Mouse (Mus musculus): ENCODE measurements around the gene Dcaf12.

The Dcaf12 gene

GRCm38 (mm10) chr4:41310567-41311563 is 3.8 kb downstream of the Dcaf12 start:
- DNase-seq (ENCODE audit: low spot score), result no peak

DNA sequence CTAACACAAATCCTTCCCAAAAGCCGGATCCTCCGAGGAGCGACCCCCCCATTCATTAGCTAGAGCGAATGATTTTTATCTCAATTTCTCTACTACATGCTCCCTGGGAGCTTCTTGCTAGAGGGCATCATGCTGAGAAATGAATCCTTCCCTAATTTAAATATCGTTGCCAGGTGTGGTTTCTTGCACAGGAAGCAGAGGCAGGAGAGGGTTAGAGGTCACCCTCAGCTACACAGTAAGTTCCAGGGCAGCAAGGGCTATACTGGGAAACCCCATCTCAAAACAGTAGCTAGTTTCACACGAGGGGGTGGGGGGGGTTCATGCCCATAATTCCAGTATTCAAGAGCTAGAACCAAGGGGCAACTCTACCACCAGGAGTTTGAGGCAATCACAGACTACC is 7.3 kb downstream of the Dcaf12 start:
- DNase-seq (ENCODE audit: low spot score), result no peak

GRCm38 (mm10) chr4:41304302-41304701 is 10.4 kb downstream of the Dcaf12 start:
- DNase-seq (ENCODE audit: low spot score), result no peak

DNA sequence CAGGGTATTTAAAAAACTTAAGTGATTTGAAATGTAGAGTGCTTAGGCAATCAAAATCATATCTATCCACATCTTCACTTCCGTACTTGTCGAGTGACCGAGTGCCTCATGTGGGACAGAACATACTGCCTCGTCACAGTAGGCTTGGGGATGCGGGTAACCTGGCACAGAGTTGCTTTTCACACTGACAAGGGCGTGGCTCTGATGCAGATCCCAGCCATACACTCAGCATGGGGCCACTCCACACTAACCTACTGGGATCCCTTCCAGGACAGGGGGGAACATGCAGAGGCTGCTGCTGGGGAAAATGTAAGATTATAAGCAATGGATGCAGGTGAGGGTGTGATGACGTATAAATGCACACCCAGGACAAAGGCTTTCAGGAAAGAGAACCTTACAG is 11.0 kb downstream of the Dcaf12 start:
- DNase-seq (ENCODE audit: low spot score), result no peak

- DNase-seq (ENCODE audit: low spot score), result no peak
Observed at GRCm38 (mm10) chr4:41298976-41299375, 15.7 kb downstream of the Dcaf12 start.

- DNase-seq (ENCODE audit: low spot score), result no peak
Observed at GRCm38 (mm10) chr4:41295960-41296359, 18.7 kb downstream of the Dcaf12 start.

DNA sequence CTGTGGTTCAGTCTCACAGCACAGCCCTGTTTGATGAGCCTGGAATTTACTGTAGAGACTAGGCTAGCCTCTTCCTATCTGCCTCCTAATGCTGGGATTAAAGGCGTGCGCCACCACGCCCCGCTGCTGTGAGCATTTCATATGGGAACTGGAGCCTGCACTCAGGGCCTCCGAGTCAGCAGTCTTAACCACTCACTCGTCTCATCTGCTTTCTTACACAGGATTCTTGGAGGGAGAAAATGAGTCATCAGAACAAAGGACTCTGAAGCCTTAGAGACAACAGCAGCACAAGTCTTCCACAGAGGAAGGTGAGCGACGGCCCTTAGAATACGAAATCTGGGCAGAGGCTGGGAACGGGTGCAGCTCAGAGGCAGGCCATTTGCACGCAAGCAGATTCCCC is 19.2 kb downstream of the Dcaf12 start:
- no peak for DNase-seq (ENCODE audit: low spot score)

- no peak for DNase-seq (ENCODE audit: low spot score)
Observed at GRCm38 (mm10) chr4:41293907-41294306, 20.8 kb downstream of the Dcaf12 start.

DNA sequence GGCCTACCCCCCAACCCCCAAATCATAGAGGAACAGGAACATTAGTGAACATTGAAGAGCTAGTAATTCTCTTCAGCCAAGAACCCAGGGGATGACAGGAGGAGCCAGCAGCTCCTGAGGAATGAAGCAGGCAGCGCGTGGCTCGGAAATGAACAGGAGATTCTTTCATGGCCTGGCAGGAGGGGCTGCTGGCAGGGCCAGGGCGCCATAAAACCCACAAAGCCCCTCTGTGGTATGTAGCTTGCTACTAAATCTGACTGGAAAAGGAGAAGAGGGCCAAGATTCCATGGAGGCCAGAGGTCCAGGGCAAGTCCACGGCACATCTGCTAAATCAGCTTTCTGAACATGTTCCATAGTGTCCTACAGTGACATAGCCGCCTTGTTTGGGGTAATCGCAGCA is 24.9 kb downstream of the Dcaf12 start:
- DNase-seq (ENCODE audit: low spot score), result no peak

GRCm38 (mm10) chr4:41286420-41286819 is 28.3 kb downstream of the Dcaf12 start:
- DNase-seq (ENCODE audit: low spot score), result no peak

DNA sequence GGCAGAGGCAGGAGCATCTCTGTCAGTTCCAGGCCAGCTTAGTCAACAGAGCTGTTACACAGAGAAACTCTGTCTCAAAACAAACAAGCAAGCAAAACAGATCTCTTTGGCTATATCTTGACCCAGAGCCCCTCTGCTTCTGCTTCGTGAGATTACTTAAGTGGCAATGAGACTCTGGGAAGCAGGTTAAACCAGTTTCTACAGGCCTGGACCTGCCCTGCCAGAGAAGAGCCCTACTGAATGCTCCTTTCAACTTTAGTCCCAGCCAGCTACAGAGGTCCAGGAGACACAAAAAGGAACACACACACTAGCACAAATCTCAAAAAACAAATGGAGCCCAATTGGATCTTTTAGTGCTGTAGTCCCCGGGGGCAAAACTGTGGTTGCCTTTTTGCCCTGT is 30.6 kb downstream of the Dcaf12 start:
- DNase-seq (ENCODE audit: low spot score), result no peak

GRCm38 (mm10) chr4:41275927-41276326 is 38.8 kb downstream of the Dcaf12 start:
- no peak for DNase-seq (ENCODE audit: low spot score)

- DNase-seq (ENCODE audit: low spot score), result peak; percentile 99
Observed at GRCm38 (mm10) chr4:41274980-41275850, 39.5 kb downstream of the Dcaf12 start, which contains the start of gene Ubap2. Ubap2 (minus strand) TSS chr4:41275144.

DNA sequence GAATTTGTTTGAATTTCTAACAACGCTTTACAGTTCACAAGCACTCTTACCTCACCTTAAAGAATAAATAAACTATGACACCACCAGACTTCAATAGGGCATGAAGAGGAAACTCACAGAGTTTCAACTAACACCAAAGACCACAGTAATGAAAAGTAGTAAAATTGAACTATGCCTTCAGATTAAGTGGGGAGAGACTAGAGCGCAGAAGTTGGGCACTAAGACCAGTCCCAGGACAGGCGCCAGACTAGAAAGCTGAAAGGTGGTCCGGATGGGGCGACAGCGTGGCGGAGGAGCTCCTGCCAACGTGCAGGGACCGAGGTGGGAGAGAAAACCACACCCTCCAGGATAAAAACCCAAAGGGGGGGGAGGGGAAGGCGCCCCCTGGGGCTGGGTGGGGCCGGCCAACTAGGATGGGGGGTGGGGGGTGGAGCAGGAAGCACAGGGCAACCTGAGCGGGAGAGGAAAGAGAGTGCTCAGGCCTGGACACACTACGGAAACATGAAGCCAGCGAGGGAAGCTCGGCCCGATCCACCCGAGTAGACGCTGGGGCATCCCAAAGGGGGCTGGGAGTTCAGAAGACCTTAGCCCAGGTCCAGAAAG is 40.2 kb downstream of the Dcaf12 start:
- no peak for DNase-seq (ENCODE audit: low spot score)

GRCm38 (mm10) chr4:41268133-41268532 is 46.6 kb downstream of the Dcaf12 start:
- DNase-seq (ENCODE audit: low spot score), result no peak

GRCm38 (mm10) chr4:41266350-41266749 is 48.3 kb downstream of the Dcaf12 start:
- no peak for DNase-seq (ENCODE audit: low spot score)

DNA sequence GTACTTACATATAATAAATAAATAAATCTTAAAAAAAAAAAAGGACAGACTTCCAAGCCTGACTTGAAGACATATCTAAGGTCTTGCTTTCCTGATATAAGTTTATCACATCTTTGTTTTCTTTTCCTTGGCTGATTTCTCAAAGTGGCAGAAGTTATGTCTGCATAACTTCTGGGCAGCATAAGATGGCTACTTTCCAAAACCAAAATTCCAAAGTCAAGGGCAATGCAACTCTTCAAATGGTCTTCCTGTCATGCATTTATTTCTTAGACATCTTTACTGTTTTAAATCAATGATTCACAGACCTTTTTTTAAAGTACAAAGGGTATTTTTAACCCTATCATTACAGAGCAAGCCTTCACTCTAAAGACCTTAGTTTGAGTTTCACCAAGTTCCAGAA is 54.0 kb downstream of the Dcaf12 start:
- DNase-seq (ENCODE audit: low spot score), result no peak

DNA sequence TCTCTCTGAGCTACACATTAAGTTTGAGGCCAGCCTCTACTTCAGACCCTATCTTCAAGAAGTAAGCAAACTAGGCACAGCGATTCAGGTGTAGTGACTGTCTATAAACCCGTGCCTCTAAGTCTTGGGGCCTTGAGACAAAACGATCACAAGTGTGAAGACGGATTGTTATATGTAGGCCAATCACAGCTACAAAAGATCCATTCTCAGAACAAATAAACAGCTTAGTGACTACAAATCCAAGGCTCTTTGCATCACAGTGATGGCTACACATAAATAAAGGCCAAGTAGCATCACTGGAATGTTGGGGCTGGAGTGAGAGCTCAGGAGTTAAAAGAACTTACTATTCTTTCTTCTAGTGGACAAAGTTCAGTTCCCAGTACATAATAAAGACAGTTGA is 55.7 kb downstream of the Dcaf12 start:
- no peak for DNase-seq (ENCODE audit: low spot score)

GRCm38 (mm10) chr4:41257752-41258151 is 56.9 kb downstream of the Dcaf12 start:
- no peak for DNase-seq (ENCODE audit: low spot score)

- DNase-seq (ENCODE audit: low spot score), result peak; percentile 47
Observed at GRCm38 (mm10) chr4:41255564-41256210, 59.0 kb downstream of the Dcaf12 start.

DNA sequence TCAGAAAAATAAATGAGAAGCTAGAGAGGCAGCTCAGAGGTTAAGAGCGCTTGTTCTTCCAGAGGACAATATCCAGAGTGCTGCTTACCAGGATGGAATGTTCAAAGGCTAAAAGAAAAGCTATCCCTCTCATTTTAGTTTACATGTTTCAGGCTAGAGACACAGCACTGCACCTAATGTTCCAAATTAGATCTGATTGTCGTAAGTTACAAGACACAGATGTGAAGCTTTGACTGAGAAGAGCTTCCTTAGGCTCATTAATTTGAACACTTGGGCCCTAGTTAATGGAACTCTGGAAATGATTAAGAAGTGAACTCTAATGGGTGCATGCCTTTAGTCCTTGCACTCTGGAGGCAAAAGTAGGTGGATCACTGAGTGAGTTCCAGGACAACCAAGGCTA is 60.9 kb downstream of the Dcaf12 start:
- DNase-seq (ENCODE audit: low spot score), result no peak

GRCm38 (mm10) chr4:41245408-41245807 is 69.3 kb downstream of the Dcaf12 start:
- DNase-seq (ENCODE audit: low spot score), result no peak
